Mouse (Mus musculus) liver, adult 2 months (tissue): ENCODE measurements around the gene Sar1b.

ENCODE experiments used
- CTCF ChIP-seq: fragments of 200-500 bp; IDR thresholded peaks from 2 replicates; pipeline ENCODE4 v1.5.1; 2011; ENCODE audit warnings: low read depth, low read length, control low read depth
- POLR2A ChIP-seq: fragments of 200-500 bp; IDR thresholded peaks from 2 replicates; pipeline ENCODE4 v1.6.1; 2011; ENCODE audit warnings: low read length, control low read depth; ENCODE audit not compliant: insufficient read depth; ENCODE audit errors: extremely low read depth

DNA sequence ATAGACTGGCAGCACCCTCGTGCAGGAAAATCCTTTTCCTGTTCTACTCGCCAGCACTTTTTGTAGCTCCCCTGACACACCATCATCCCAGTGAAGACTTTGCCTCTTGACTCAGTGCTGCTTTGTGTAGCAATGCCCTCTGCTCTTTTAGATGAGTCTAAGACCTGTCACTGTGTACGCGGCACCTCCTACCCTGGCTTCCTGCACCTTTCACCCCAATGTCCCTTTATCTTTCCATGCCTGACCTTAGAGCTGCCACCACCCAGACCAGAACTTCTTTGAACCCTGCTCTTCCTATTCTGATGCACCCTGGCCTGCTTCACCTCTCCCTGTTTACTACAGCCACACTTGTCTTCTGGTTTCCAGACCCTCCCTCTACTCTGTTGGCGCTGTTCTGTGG lies 4.8 kb downstream of the Sar1b start:
- TF ChIP-seq CTCF (no peak), POLR2A (no peak)
